Mouse (Mus musculus) small intestine, adult 2 months (tissue): ENCODE results near the gene Bbs10.

Experiments
- CTCF ChIP-seq: fragments of 200-500 bp; IDR thresholded peaks from 2 replicates; pipeline ENCODE4 v1.5.1; 2012; ENCODE audit warnings: low read depth, mild to moderate bottlenecking, control low read depth, inconsistent platforms, low read length, moderate library complexity, mixed read lengths; ENCODE audit not compliant: insufficient replicate concordance, insufficient read length; ENCODE audit errors: extremely low read depth
- POLR2A ChIP-seq: fragments of 200-500 bp; IDR thresholded peaks from 2 replicates; pipeline ENCODE4 v1.6.1; 2012; ENCODE audit warnings: low read depth, mild to moderate bottlenecking, control low read depth, inconsistent platforms, low read length, moderate library complexity

DNA sequence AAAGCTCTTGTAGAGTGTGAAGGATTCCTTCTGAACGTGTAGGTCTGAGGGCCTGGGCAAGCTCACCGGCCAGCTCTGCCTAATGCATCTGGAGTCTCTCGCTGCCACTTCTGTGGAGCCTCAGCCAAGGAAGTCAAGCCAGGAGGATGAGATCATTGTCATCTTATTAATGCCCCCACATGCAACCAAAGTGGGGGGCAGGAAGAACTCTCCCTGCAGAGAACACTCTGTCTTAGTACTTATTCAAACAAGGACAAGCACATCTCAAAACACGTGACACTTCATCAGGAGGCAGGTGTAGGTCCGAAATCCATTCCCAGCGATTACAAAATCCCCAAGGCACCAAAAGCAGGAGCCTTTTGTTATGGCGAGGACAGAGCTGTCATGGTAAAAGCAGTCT, 43.3 kb downstream of the Bbs10 start:
- TF ChIP-seq CTCF (no peak), POLR2A (no peak)
